Mouse (Mus musculus) erythroblast, embryonic 14.5 days (primary cell): ENCODE data around the gene Xrcc6.

Source experiments
- GATA1 ChIP-seq: IDR thresholded peaks from 2 replicates; pipeline ENCODE4 v1.6.1; 2012; ENCODE audit warnings: low read length, inconsistent platforms, mixed read lengths
- TAL1 ChIP-seq: IDR thresholded peaks from 3 replicates; pipeline ENCODE4 v1.6.1; 2012; ENCODE audit warnings: low read length, inconsistent platforms, mixed read lengths

DNA sequence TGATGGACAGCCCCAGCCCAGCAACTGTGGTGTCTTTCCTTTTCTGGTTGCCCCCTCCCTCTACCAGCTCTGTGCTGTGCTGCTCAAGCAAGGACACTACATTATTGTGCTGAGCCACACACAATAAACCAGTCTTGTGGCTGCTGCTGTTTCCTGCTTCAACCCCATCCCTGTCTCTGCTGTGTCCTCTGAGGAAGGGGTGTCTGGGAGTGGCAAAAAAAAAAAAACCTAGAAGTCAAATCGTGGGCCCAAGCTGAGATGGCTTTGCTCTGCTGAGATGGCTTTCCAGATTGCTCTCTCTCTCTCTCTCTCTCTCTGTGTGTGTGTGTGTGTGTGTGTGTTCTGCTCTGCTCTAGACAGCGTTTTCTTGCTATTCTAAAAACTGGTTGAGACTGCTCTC is 19.2 kb upstream of the Xrcc6 start:
- TF ChIP-seq GATA1 = no peak
- no peak for TF ChIP-seq TAL1
